Mouse (Mus musculus): ENCODE results near the gene Ndufa7. TPM values are rescaled to one million over a fixed set of nuclear protein-coding genes. Genes with fewer than 3 reads are reported as not detected.

Gene Ndufa7
- total RNA-seq (2021), result 100 to 1,000 TPM; 214 to 222 TPM

- peak; percentile 94 to 95 for DNase-seq (ENCODE audit: extremely low spot score in 1 of 2, low spot score in 1 of 2)
These were observed at the start of gene Ndufa7, which contains the start of gene Rps28 for GRCm38 (mm10) chr17:33824084-33824996. Gene Ndufa7, plus strand, starts transcription at chr17:33824572. Gene Rps28, minus strand, starts transcription at chr17:33824562.

- DNase-seq (ENCODE audit: extremely low spot score in 1 of 2, low spot score in 1 of 2), result no peak
These were observed 49.7 kb upstream of the Ndufa7 start for GRCm38 (mm10) chr17:33774573-33775155.

- no peak for DNase-seq (ENCODE audit: extremely low spot score in 1 of 2, low spot score in 1 of 2)
These were observed 49.1 kb upstream of the Ndufa7 start for GRCm38 (mm10) chr17:33775287-33775686.

- DNase-seq (ENCODE audit: extremely low spot score in 1 of 2, low spot score in 1 of 2), result peak; percentile 66 to 84
These were observed 45.0 kb upstream of the Ndufa7 start for GRCm38 (mm10) chr17:33779271-33779966.

- DNase-seq (ENCODE audit: extremely low spot score in 1 of 2, low spot score in 1 of 2), result no peak
These were observed 44.4 kb upstream of the Ndufa7 start for GRCm38 (mm10) chr17:33779967-33780295.

GRCm38 (mm10) chr17:33780431-33780830 lies 43.9 kb upstream of the Ndufa7 start:
- no peak for DNase-seq (ENCODE audit: extremely low spot score in 1 of 2, low spot score in 1 of 2)

GRCm38 (mm10) chr17:33781124-33781977 lies 43.0 kb upstream of the Ndufa7 start, which contains the start of gene Angptl4:
Gene Angptl4, minus strand, starts transcription at chr17:33781830.
- peak; percentile 33 to 34 for DNase-seq (ENCODE audit: extremely low spot score in 1 of 2, low spot score in 1 of 2)

GRCm38 (mm10) chr17:33782067-33782466 lies 42.3 kb upstream of the Ndufa7 start:
- no peak for DNase-seq (ENCODE audit: extremely low spot score in 1 of 2, low spot score in 1 of 2)

GRCm38 (mm10) chr17:33783408-33783807 lies 41.0 kb upstream of the Ndufa7 start:
- no peak for DNase-seq (ENCODE audit: extremely low spot score in 1 of 2, low spot score in 1 of 2)

GRCm38 (mm10) chr17:33784939-33785338 lies 39.4 kb upstream of the Ndufa7 start:
- DNase-seq (ENCODE audit: extremely low spot score in 1 of 2, low spot score in 1 of 2), result no peak

- no peak for DNase-seq (ENCODE audit: extremely low spot score in 1 of 2, low spot score in 1 of 2)
These were observed 38.0 kb upstream of the Ndufa7 start for GRCm38 (mm10) chr17:33786375-33786774.

GRCm38 (mm10) chr17:33788732-33789131 lies 35.6 kb upstream of the Ndufa7 start:
- DNase-seq (ENCODE audit: extremely low spot score in 1 of 2, low spot score in 1 of 2), result no peak

GRCm38 (mm10) chr17:33798306-33798705 lies 26.1 kb upstream of the Ndufa7 start:
- DNase-seq (ENCODE audit: extremely low spot score in 1 of 2, low spot score in 1 of 2), result no peak

- no peak for DNase-seq (ENCODE audit: extremely low spot score in 1 of 2, low spot score in 1 of 2)
These were observed 25.1 kb upstream of the Ndufa7 start for GRCm38 (mm10) chr17:33799277-33799676.

GRCm38 (mm10) chr17:33802221-33802620 lies 22.2 kb upstream of the Ndufa7 start:
- no peak for DNase-seq (ENCODE audit: extremely low spot score in 1 of 2, low spot score in 1 of 2)

- no peak for DNase-seq (ENCODE audit: extremely low spot score in 1 of 2, low spot score in 1 of 2)
These were observed 20.2 kb upstream of the Ndufa7 start for GRCm38 (mm10) chr17:33804205-33804604.

GRCm38 (mm10) chr17:33804745-33805144 lies 19.6 kb upstream of the Ndufa7 start:
- no peak for DNase-seq (ENCODE audit: extremely low spot score in 1 of 2, low spot score in 1 of 2)

GRCm38 (mm10) chr17:33807181-33807888 lies 17.0 kb upstream of the Ndufa7 start:
- DNase-seq (ENCODE audit: extremely low spot score in 1 of 2, low spot score in 1 of 2), result no peak

- no peak for DNase-seq (ENCODE audit: extremely low spot score in 1 of 2, low spot score in 1 of 2)
These were observed 16.2 kb upstream of the Ndufa7 start for GRCm38 (mm10) chr17:33808192-33808591.

All from layer of hippocampus, postnatal 25 days (tissue).